Mouse (Mus musculus) gonadal fat pad, adult 2 months (tissue): ENCODE results near the gene Olfr284. TPM values are rescaled to one million over a fixed set of nuclear protein-coding genes. Genes with fewer than 3 reads are reported as not detected.

Experiments
- DNase-seq: peaks from one replicate; pipeline ENCODE4 v3.0.0-alpha.2; 2012; ENCODE audit warnings: low read depth
- polyA plus RNA-seq: library from polyadenylated mRNA; depleted of rRNA; stranded (reverse); fragments of >200 nt; gene quantifications from 2 replicates; pipeline ENCODE4 v1.2.3, GENCODE M21; 2012; rRNA removed

Gene Olfr284
- not detected in 2 replicates for polyA plus RNA-seq

GRCm38 (mm10) chr15:98340887-98341286, at the start of gene Olfr284:
TSS of gene Olfr284 (minus strand) at chr15:98340987.
- DNase-seq, result no peak

DNA sequence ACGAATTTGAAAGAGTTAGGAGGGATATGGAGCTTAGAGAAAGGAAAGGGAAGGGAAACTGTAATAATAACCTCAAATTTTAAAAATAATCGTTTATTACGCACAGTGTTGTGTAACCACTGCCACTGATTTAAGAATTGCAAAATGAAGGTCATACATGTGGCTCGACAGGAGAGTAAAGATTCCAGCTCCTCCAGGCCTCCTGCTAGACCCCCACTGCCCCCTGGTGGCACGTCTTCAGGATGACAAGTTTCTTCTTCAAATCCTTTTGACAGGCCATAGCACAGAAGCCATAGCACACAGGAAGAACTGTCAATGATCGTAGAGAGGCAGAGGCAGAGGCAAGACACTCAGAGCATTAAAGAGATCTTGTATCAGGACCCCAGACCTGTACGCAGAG, 49.0 kb upstream of the Olfr284 start:
- DNase-seq, result no peak

DNA sequence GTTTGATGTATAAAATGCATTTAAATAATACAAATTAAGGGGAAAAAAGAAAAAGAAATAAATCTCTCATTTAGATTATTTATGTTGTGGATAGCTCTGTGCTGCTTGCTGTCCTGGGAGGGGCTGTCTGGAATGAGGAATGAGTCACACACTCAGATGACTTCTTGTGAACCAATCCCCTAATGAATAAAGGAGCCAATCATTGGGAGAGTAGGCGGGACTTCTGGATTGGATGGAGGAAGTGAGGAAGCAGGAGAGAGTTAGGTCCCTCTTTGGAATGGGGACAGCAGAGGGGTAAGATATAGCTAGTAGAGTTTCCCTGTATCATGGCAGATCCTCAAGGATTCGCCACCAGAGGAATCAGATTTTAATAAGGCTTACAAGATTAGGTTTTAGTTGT, 46.8 kb upstream of the Olfr284 start:
- no peak for DNase-seq

DNA sequence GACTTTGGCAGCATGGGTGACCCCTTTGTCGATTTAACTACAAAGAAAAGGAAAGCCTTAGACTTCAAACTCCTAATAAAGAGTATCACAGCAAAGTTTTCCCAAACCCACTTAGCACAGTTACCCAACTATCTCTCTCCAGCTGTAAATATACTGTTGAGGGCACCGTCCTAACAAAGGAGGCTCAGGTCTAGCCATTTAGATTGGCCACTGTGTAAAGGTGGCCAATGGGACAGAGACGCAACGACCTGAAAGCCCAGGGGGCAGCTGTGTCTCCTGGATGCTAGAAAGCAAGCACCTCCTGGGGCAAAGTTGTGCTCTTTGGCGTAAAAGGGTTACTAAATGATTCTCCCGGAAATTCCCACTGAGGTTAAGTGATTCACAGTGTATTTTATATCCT, 40.1 kb upstream of the Olfr284 start, which contains the start of gene Olfr283:
Gene Olfr283, minus strand, starts transcription at position 101 of the 400 bp plus-strand sequence.
- DNase-seq, result no peak

DNA sequence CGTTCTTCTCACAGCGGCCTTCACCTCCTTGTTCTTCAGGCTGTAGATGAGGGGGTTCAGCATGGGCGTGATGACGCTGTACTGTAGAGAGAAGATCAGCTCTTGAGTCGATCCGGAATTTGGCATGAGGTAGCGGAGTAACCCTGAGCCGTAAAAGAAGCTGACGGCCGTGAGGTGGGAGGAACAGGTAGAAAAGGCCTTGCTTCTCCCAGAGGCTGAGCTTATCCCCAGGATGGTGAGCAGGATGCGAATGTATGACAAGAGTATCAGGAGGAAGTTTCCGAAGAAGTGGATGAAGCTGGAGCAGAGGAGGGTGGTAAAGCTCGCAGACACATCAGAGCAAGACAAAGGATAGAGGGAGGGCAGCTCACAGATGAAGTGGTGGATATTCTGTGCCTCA, 37.4 kb upstream of the Olfr284 start:
- no peak for DNase-seq

GRCm38 (mm10) chr15:98317177-98317724, 23.5 kb downstream of the Olfr284 start, which contains the start of gene Olfr285:
TSS of gene Olfr285 (minus strand) at chr15:98317353.
- no peak for DNase-seq

DNA sequence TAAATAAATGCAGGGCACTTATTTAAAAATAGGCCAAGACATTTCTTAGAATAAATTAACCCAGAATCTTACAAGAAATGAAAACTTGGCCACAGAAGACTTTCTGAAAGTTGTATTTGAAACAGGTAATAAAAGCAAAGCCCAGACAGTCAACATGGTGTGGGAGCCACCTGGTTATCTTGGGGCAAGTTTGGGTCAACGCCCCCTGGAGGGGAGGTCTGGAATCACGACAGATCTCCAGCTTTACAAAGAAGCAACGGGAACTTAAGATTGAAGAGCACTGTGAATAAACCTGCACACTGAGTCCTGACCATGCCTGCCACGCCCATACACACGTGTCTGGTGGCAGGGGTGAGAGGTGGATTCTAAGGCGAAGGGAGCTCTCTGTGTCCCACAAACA, 25.1 kb downstream of the Olfr284 start:
- no peak for DNase-seq

GRCm38 (mm10) chr15:98295628-98296551, 44.9 kb downstream of the Olfr284 start, which contains the start of gene Zfp641:
TSS of gene Zfp641 (minus strand) at chr15:98296161.
- no peak for DNase-seq

DNA sequence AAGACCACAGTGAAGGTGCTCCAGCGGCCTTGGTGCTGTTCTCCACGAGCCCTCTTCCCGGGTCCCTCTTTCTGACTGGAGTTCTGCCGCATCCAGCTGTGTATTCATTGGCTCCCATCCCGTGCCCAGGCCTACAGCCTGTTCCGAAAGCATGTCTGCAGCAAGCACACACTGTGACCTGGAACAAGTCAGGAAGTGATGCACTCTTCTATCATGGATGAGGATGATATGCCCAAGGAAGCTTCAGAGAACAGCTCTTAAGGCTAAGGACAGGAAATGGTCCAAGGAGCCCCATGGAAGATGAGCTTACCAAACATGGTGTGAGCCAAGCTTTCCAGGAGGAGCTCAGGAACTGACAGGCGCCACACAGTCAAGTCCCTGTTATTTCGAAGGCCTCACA, 47.1 kb downstream of the Olfr284 start:
- DNase-seq, result no peak

Other genes starting within 250 kb of the Olfr284 start
- 24.0 and 24.4 TPM in 2 replicates for gene Pfkm, start 248.4 kb downstream of the Olfr284 start, polyA plus RNA-seq
- 10.8 and 13.5 TPM in 2 replicates for gene Senp1, start 247.2 kb downstream of the Olfr284 start, polyA plus RNA-seq
- 39.8 and 46.3 TPM in 2 replicates for gene Asb8, start 175.4 kb downstream of the Olfr284 start, polyA plus RNA-seq
- 1.1 and 1.5 TPM in 2 replicates for gene Ccdc184, start 173.8 kb downstream of the Olfr284 start, polyA plus RNA-seq
- not detected in 2 replicates for gene Olfr288, start 145.4 kb downstream of the Olfr284 start, polyA plus RNA-seq
- not detected in 2 replicates for gene Gm44579, start 120.0 kb downstream of the Olfr284 start, polyA plus RNA-seq
- not detected in 2 replicates for gene Olfr287, start 119.9 kb downstream of the Olfr284 start, polyA plus RNA-seq
- not detected in 2 replicates for gene Olfr286, start 106.5 kb downstream of the Olfr284 start, polyA plus RNA-seq
- gene H1fnt, start 83.7 kb downstream of the Olfr284 start, polyA plus RNA-seq, result 1.6 and 2.5 TPM in 2 replicates
- 2.5 and 2.7 TPM in 2 replicates for gene Zfp641, start 44.8 kb downstream of the Olfr284 start, polyA plus RNA-seq
- gene Olfr285, start 23.6 kb downstream of the Olfr284 start, polyA plus RNA-seq, result not detected in 2 replicates
- gene Olfr283, start 40.0 kb upstream of the Olfr284 start, polyA plus RNA-seq, result not detected in 2 replicates
- gene Olfr282, start 90.2 kb upstream of the Olfr284 start, polyA plus RNA-seq, result not detected in 2 replicates
- gene Olfr281, start 111.6 kb upstream of the Olfr284 start, polyA plus RNA-seq, result not detected in 2 replicates
- not detected in 2 replicates for gene OR5BS1P, start 128.9 kb upstream of the Olfr284 start, polyA plus RNA-seq
- gene Lalba, start 141.7 kb upstream of the Olfr284 start, polyA plus RNA-seq, result 0.15 and 0.24 TPM in 2 replicates
- not detected in 2 replicates for gene Olfr279, start 151.4 kb upstream of the Olfr284 start, polyA plus RNA-seq
- gene Kansl2, start 193.3 kb upstream of the Olfr284 start, polyA plus RNA-seq, result 38.4 and 41.0 TPM in 2 replicates
- 12.0 and 13.2 TPM in 2 replicates for gene Ccnt1, start 229.9 kb upstream of the Olfr284 start, polyA plus RNA-seq
- gene 4930415O20Rik, start 230.0 kb upstream of the Olfr284 start, polyA plus RNA-seq, result 0.58 and 1.3 TPM in 2 replicates